Mouse (Mus musculus) limb, embryonic 10.5 days (tissue): ENCODE measurements at regions not wholly inside any gene's neighbourhood (a gene's known extent, or its start where the extent isn't known, plus 50 kb on each side); places are given as distances from the start of the nearest gene placed in this dataset.
A peak's percentile ranks its signal among the peaks of the same experiment; 100 is the strongest.

ENCODE experiments used
- DNase-seq: peaks from one replicate; pipeline ENCODE4 v3.0.0-alpha.2; 2017; ENCODE audit warnings: low spot score
- H3K27ac ChIP-seq: fragments of 300-500 bp; sonication (generic); 2 replicates; pipeline ENCODE4 v1.5.1; 2016; ENCODE audit warnings: mild to moderate bottlenecking
- H3K27me3 ChIP-seq: fragments of 300-500 bp; sonication (generic); 2 replicates; pipeline ENCODE4 v1.6.1; 2016; ENCODE audit warnings: low read depth, mild to moderate bottlenecking; ENCODE audit not compliant: poor library complexity, severe bottlenecking
- H3K36me3 ChIP-seq: fragments of 300-500 bp; sonication (generic); 2 replicates; pipeline ENCODE4 v1.6.1; 2016; ENCODE audit warnings: mild to moderate bottlenecking, moderate library complexity
- H3K4me1 ChIP-seq: fragments of 300-500 bp; sonication (generic); 2 replicates; pipeline ENCODE4 v1.6.1; 2016
- H3K4me3 ChIP-seq: fragments of 300-500 bp; sonication (generic); 2 replicates; pipeline ENCODE4 v1.5.1; 2016; ENCODE audit warnings: mild to moderate bottlenecking, moderate library complexity
- H3K9me3 ChIP-seq: fragments of 300-500 bp; sonication (generic); replicated peaks from 2 replicates; pipeline ENCODE4 v1.6.1; 2016; ENCODE audit warnings: mild to moderate bottlenecking
- WGBS: fragments of 180-500 bp; shearing (Covaris S2); methylation state at CpG from one replicate; pipeline ENCODE4 v1.1.7; 2016; 5-methylcytosine and 5-hydroxymethylcytosine counted together

GRCm38 (mm10) chrX:108608446-108608845 lies 56.2 kb downstream of the Gm379 start:
- Histone ChIP-seq H3K36me3 (no peaks in the 10 kb centered on the region), H3K27ac (no peak overlapping the region), H3K4me1 (no peaks in the 10 kb centered on the region), H3K9me3 (no peaks in the 10 kb centered on the region), H3K27me3 (no peaks in the 10 kb centered on the region), H3K4me3 (no peak overlapping the region)
- no peak for DNase-seq

- Histone ChIP-seq H3K36me3 (no peaks in the 10 kb centered on the region), H3K9me3 (no peaks in the 10 kb centered on the region), H3K4me1 (no peaks in the 10 kb centered on the region), H3K27me3 (no peaks in the 10 kb centered on the region), H3K27ac (no peak overlapping the region), H3K4me3 (no peak overlapping the region)
- no peak for DNase-seq
- WGBS, result 94% methylated on average over 1 of the region's 1 CpGs
Measured at GRCm38 (mm10) chrX:108599906-108600468, 64.7 kb downstream of the Gm379 start.

GRCm38 (mm10) chrX:108561977-108562376 lies 102.7 kb downstream of the Gm379 start:
- H3K4me1 ChIP-seq, result no peaks in the 10 kb centered on the region
- DNase-seq, result no peak
- no peaks in the 10 kb centered on the region for H3K9me3 ChIP-seq
- H3K36me3 ChIP-seq, result no peaks in the 10 kb centered on the region
- H3K27ac ChIP-seq, result no peak overlapping the region
- H3K27me3 ChIP-seq, result no peaks in the 10 kb centered on the region
- WGBS, result 81% methylated on average over 3 of the region's 3 CpGs
- no peak overlapping the region for H3K4me3 ChIP-seq

- no peaks in the 10 kb centered on the region for H3K36me3 ChIP-seq
- DNase-seq, result no peak
- no peak overlapping the region for H3K27ac ChIP-seq
- H3K27me3 ChIP-seq, result no peaks in the 10 kb centered on the region
- no peaks in the 10 kb centered on the region for H3K4me1 ChIP-seq
- no peak overlapping the region for H3K4me3 ChIP-seq
- no peaks in the 10 kb centered on the region for H3K9me3 ChIP-seq
- WGBS, result 91% methylated on average over 2 of the region's 2 CpGs
Measured at GRCm38 (mm10) chrX:108543149-108543548, 121.5 kb downstream of the Gm379 start.

- WGBS, result 79% methylated on average over 2 of the region's 2 CpGs
- H3K36me3 ChIP-seq, result no peaks in the 10 kb centered on the region
Measured at GRCm38 (mm10) chrX:108541410-108541809, 123.3 kb downstream of the Gm379 start.

GRCm38 (mm10) chrX:108536995-108537394 lies 127.7 kb downstream of the Gm379 start:
- no peaks in the 10 kb centered on the region for H3K9me3 ChIP-seq
- H3K27ac ChIP-seq, result no peak overlapping the region
- DNase-seq, result peak; percentile 29
- H3K4me3 ChIP-seq, result no peak overlapping the region
- H3K27me3 ChIP-seq, result no peaks in the 10 kb centered on the region
- H3K36me3 ChIP-seq, result no peaks in the 10 kb centered on the region
- 7% methylated on average over 3 of the region's 3 CpGs for WGBS
- H3K4me1 ChIP-seq, result no peaks in the 10 kb centered on the region

More at GRCm38 (mm10) chrX:108541410-108541809, 123.3 kb downstream of the Gm379 start:
- no peak for DNase-seq
- Histone ChIP-seq H3K27me3 (no peaks in the 10 kb centered on the region), H3K4me3 (no peak overlapping the region), H3K4me1 (no peaks in the 10 kb centered on the region), H3K27ac (no peak overlapping the region), H3K9me3 (no peaks in the 10 kb centered on the region)
